Mouse (Mus musculus) brain, embryonic 18.5 days (tissue): ENCODE results near the gene Csf3.
"Not testable (repeated sequence)": the region's sequence is repeated elsewhere in the genome, so short reads cannot be mapped to it uniquely, and the experiment has no call there.

Source experiments
- DNase-seq: peaks from one replicate; pipeline ENCODE4 v3.0.0-alpha.2; 2012; ENCODE audit warnings: low read depth, low spot score

The Csf3 gene

GRCm38 (mm10) chr11:98701213-98701670 lies at the start of gene Csf3:
Gene Csf3, plus strand, starts transcription at chr11:98701263.
- DNase-seq = no peak

- not testable (repeated sequence) for DNase-seq
Measured at GRCm38 (mm10) chr11:98655076-98655475, 46.0 kb upstream of the Csf3 start.

- DNase-seq = peak; percentile 56
Measured at GRCm38 (mm10) chr11:98660517-98660916, 40.5 kb upstream of the Csf3 start.

GRCm38 (mm10) chr11:98664091-98664490 lies 37.0 kb upstream of the Csf3 start, which contains the start of gene Gsdma:
Gene Gsdma, plus strand, starts transcription at chr11:98664351.
- no peak for DNase-seq

- no peak for DNase-seq
Measured at GRCm38 (mm10) chr11:98668984-98669383, 32.1 kb upstream of the Csf3 start.

- no peak for DNase-seq
Measured at GRCm38 (mm10) chr11:98671284-98671815, 29.7 kb upstream of the Csf3 start.

GRCm38 (mm10) chr11:98671857-98672256 lies 29.2 kb upstream of the Csf3 start:
- no peak for DNase-seq

GRCm38 (mm10) chr11:98672482-98672881 lies 28.6 kb upstream of the Csf3 start:
- no peak for DNase-seq

- not testable (repeated sequence) for DNase-seq
Measured at GRCm38 (mm10) chr11:98673136-98673535, 27.9 kb upstream of the Csf3 start.

- DNase-seq = no peak
Measured at GRCm38 (mm10) chr11:98675829-98676363, 25.2 kb upstream of the Csf3 start.

GRCm38 (mm10) chr11:98680023-98680422 lies 21.0 kb upstream of the Csf3 start:
- no peak for DNase-seq

- not testable (repeated sequence) for DNase-seq
Measured at GRCm38 (mm10) chr11:98680595-98680994, 20.5 kb upstream of the Csf3 start.

GRCm38 (mm10) chr11:98681186-98681585 lies 19.9 kb upstream of the Csf3 start:
- DNase-seq = no peak

GRCm38 (mm10) chr11:98681786-98682745 lies 19.0 kb upstream of the Csf3 start, which contains the start of gene Psmd3:
Gene Psmd3, plus strand, starts transcription at chr11:98682554.
- DNase-seq = peak; percentile 96

GRCm38 (mm10) chr11:98682811-98683210 lies 18.3 kb upstream of the Csf3 start:
- no peak for DNase-seq

- DNase-seq = no peak
Measured at GRCm38 (mm10) chr11:98685642-98686041, 15.4 kb upstream of the Csf3 start.

GRCm38 (mm10) chr11:98686976-98687375 lies 14.1 kb upstream of the Csf3 start:
- no peak for DNase-seq

- DNase-seq = no peak
Measured at GRCm38 (mm10) chr11:98688009-98688408, 13.1 kb upstream of the Csf3 start.

GRCm38 (mm10) chr11:98693201-98693600 lies 7.9 kb upstream of the Csf3 start:
- DNase-seq = no peak

GRCm38 (mm10) chr11:98693746-98694145 lies 7.3 kb upstream of the Csf3 start:
- DNase-seq = no peak

GRCm38 (mm10) chr11:98694301-98694700 lies 6.8 kb upstream of the Csf3 start:
- no peak for DNase-seq

GRCm38 (mm10) chr11:98695408-98695807 lies 5.7 kb upstream of the Csf3 start:
- DNase-seq = no peak
